Mouse (Mus musculus): ENCODE data around the gene Ngb. TPM values are rescaled to one million over a fixed set of nuclear protein-coding genes. Genes with fewer than 3 reads are reported as not detected.
A peak's percentile ranks its signal among the peaks of the same experiment; 100 is the strongest.

Gene Ngb
- total and polyA plus RNA-seq, 2 experiments from 2014 or later, result 15.7 to 16.7 TPM

DNA sequence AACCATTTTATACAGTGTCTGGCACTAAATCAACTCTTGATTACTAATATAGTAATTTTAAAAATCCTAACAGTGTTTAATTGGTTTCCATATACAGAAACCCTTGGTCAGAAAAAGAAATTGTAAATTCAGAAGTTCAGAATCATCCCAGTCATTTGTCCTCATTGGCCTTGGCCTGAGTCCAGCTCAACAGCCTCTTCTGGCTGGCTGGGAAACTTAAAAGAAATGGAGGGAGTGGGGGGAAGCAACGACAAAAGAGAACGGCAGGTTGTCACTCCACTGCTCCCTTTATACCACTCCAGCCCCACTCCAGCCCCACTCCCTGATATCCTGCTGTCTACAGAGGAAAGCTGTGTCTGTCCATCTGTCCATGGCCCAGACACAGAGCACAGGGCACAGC is 28.8 kb upstream of the Ngb start:
- Histone ChIP-seq H3K36me3 (ENCODE audit: insufficient read depth, low read length) (peaks cover 31% of the 10 kb centered on the region), H3K27ac (ENCODE audit: low read depth, low read length) (no peak overlapping the region), H3K9ac (replicated peaks; ENCODE audit: low read length, poor library complexity, severe bottlenecking) (no peak overlapping the region), H3K4me1 (ENCODE audit: insufficient read depth, low read length) (no peaks in the 10 kb centered on the region), H3K4me3 (ENCODE audit: low read depth, low read length) (no peak overlapping the region), H3K4me2 (ENCODE audit: low read depth, low read length, poor library complexity, severe bottlenecking) (no peak overlapping the region), H3K27me3 (ENCODE audit: insufficient read depth, low read length) (no peaks in the 10 kb centered on the region), H3K9me3 (ENCODE audit: low read length) (no peaks in the 10 kb centered on the region)
- 45% methylated on average over 2 of the region's 2 CpGs for WGBS
- TF ChIP-seq CTCF (IDR thresholded peaks at IDR 0.05), result no peak
- ATAC-seq (ENCODE audit: low FRiP score), result no peak
- DNase-seq (ENCODE audit: low spot score), result peak; percentile 10

DNA sequence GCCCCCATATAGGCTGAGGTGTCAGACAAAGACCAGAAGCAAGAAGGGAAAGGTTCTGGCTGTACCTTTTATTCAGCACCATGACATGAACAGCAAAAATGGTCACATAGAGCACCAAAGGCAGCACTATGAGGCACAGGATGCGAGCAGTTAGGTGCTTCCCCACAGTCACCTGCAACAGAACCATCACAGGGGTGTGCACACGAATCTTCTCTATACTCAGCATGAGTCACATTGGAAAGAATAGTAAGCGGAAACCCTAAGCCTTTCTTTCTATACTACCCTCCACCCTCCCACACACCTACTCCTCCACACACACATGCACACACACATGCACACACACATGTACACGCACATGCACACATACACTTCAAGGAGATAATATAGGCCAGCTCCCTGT is 27.9 kb upstream of the Ngb start:
- no peak overlapping the region for H3K27ac ChIP-seq (ENCODE audit: low read depth, low read length)
- no peak overlapping the region for H3K9ac ChIP-seq (replicated peaks; ENCODE audit: low read length, poor library complexity, severe bottlenecking)
- H3K27me3 ChIP-seq (ENCODE audit: insufficient read depth, low read length), result no peaks in the 10 kb centered on the region
- H3K4me2 ChIP-seq (ENCODE audit: low read depth, low read length, poor library complexity, severe bottlenecking), result no peak overlapping the region
- ATAC-seq (ENCODE audit: low FRiP score), result no peak
- peaks cover 28% of the 10 kb centered on the region for H3K36me3 ChIP-seq (ENCODE audit: insufficient read depth, low read length)
- no peak for TF ChIP-seq CTCF (IDR thresholded peaks at IDR 0.05)
- no peak for DNase-seq (ENCODE audit: low spot score)
- WGBS, result 96% methylated on average over 4 of the region's 4 CpGs
- no peaks in the 10 kb centered on the region for H3K4me1 ChIP-seq (ENCODE audit: insufficient read depth, low read length)
- no peak overlapping the region for H3K4me3 ChIP-seq (ENCODE audit: low read depth, low read length)
- H3K9me3 ChIP-seq (ENCODE audit: low read length), result no peaks in the 10 kb centered on the region

DNA sequence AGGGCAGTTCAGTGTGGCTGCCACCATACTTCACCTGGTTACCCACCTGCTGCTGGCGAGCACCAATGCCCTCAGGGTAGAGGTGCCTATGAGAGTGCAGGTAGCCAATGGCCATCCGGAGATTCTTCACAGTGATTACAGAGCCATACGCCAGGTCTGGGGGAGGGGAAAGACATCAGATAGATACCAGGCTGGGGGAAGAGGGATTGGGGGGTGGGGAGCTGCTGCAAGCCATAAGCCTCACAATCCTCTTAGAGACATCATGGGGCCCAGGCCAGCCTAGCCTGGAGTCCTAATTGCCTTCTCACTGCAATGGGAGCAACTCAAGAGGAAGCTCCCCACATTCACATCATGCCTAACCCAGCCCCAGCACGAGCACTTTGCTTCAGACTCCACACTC is 24.9 kb upstream of the Ngb start:
- peaks cover 45% of the 10 kb centered on the region for H3K36me3 ChIP-seq (ENCODE audit: insufficient read depth, low read length)
- ATAC-seq (ENCODE audit: low FRiP score) (no peak), DNase-seq (ENCODE audit: low spot score) (no peak)
- H3K4me3 ChIP-seq (ENCODE audit: low read depth, low read length), result no peak overlapping the region
- 49% methylated on average over 4 of the region's 4 CpGs for WGBS
- H3K4me2 ChIP-seq (ENCODE audit: low read depth, low read length, poor library complexity, severe bottlenecking), result no peak overlapping the region
- no peaks in the 10 kb centered on the region for H3K9me3 ChIP-seq (ENCODE audit: low read length)
- TF ChIP-seq CTCF (IDR thresholded peaks at IDR 0.05), result no peak
- no peak overlapping the region for H3K27ac ChIP-seq (ENCODE audit: low read depth, low read length)
- no peaks in the 10 kb centered on the region for H3K27me3 ChIP-seq (ENCODE audit: insufficient read depth, low read length)
- no peaks in the 10 kb centered on the region for H3K4me1 ChIP-seq (ENCODE audit: insufficient read depth, low read length)
- H3K9ac ChIP-seq (replicated peaks; ENCODE audit: low read length, poor library complexity, severe bottlenecking), result no peak overlapping the region

- Histone ChIP-seq H3K27ac (ENCODE audit: low read depth, low read length) (no peak overlapping the region), H3K4me1 (ENCODE audit: insufficient read depth, low read length) (no peaks in the 10 kb centered on the region), H3K9ac (replicated peaks; ENCODE audit: low read length, poor library complexity, severe bottlenecking) (no peak overlapping the region), H3K4me3 (ENCODE audit: low read depth, low read length) (no peak overlapping the region), H3K4me2 (ENCODE audit: low read depth, low read length, poor library complexity, severe bottlenecking) (no peak overlapping the region), H3K36me3 (ENCODE audit: insufficient read depth, low read length) (peaks cover 46% of the 10 kb centered on the region), H3K9me3 (ENCODE audit: low read length) (no peaks in the 10 kb centered on the region), H3K27me3 (ENCODE audit: insufficient read depth, low read length) (no peaks in the 10 kb centered on the region)
- ATAC-seq (ENCODE audit: low FRiP score) (no peak), DNase-seq (ENCODE audit: low spot score) (no peak)
- no peak for TF ChIP-seq CTCF (IDR thresholded peaks at IDR 0.05)
- WGBS, result 98% methylated on average over 4 of the region's 4 CpGs
Measured at GRCm38 (mm10) chr12:87121918-87122589, 19.7 kb upstream of the Ngb start.

- no peak for TF ChIP-seq CTCF (IDR thresholded peaks at IDR 0.05)
- 34% methylated on average over 3 of the region's 3 CpGs for WGBS
- Histone ChIP-seq H3K9ac (replicated peaks; ENCODE audit: low read length, poor library complexity, severe bottlenecking) (no peak overlapping the region), H3K27me3 (ENCODE audit: insufficient read depth, low read length) (no peaks in the 10 kb centered on the region), H3K4me1 (ENCODE audit: insufficient read depth, low read length) (no peaks in the 10 kb centered on the region), H3K4me3 (ENCODE audit: low read depth, low read length) (no peak overlapping the region), H3K27ac (ENCODE audit: low read depth, low read length) (no peak overlapping the region; the same call in 1 of the 2 replicates), H3K9me3 (ENCODE audit: low read length) (no peaks in the 10 kb centered on the region), H3K36me3 (ENCODE audit: insufficient read depth, low read length) (peaks cover 37% of the 10 kb centered on the region), H3K4me2 (ENCODE audit: low read depth, low read length, poor library complexity, severe bottlenecking) (no peak overlapping the region)
- DNase-seq (ENCODE audit: low spot score), result peak; percentile 11
- ATAC-seq (ENCODE audit: low FRiP score), result no peak
Measured at GRCm38 (mm10) chr12:87107357-87107977, 5.1 kb upstream of the Ngb start.

DNA sequence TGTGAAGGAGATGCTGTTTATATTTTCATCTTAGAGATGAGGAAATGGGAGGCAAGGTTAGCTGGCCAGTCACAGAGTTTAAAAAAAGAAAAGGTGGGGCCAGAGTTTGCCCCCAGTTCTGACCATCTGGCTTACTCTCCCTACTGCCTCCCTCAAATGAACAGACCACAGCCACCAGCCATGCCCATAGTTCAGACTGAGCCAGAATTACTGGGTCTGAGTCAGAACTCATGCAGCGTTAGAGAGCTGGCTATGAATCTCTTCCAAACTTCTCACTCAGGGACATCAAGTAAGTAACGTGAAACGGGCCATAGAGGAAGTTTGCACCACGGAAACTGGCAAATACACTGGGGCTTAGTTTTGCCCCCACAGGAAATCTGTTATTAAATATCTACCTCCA is 2.5 kb upstream of the Ngb start:
- WGBS, result 85% methylated on average over 4 of the region's 4 CpGs
- no peak for TF ChIP-seq CTCF (IDR thresholded peaks at IDR 0.05)

More for the DNA sequence above, 2.5 kb upstream of the Ngb start:
- DNase-seq (ENCODE audit: low spot score) (no peak), ATAC-seq (ENCODE audit: low FRiP score) (no peak)
- Histone ChIP-seq H3K36me3 (ENCODE audit: insufficient read depth, low read length) (peaks cover 17% of the 10 kb centered on the region), H3K9ac (replicated peaks; ENCODE audit: low read length, poor library complexity, severe bottlenecking) (no peak overlapping the region), H3K9me3 (ENCODE audit: low read length) (no peaks in the 10 kb centered on the region), H3K4me3 (ENCODE audit: low read depth, low read length) (no peak overlapping the region), H3K27me3 (ENCODE audit: insufficient read depth, low read length) (peaks cover 6% of the 10 kb centered on the region; the same call in 1 of the 2 replicates), H3K27ac (ENCODE audit: low read depth, low read length) (no peak overlapping the region), H3K4me2 (ENCODE audit: low read depth, low read length, poor library complexity, severe bottlenecking) (no peak overlapping the region), H3K4me1 (ENCODE audit: insufficient read depth, low read length) (0 out of 2 replicates have a peak, but pooled peaks cover 2% of the 10 kb centered on the region)

All from midbrain, postnatal 0 days (tissue).